17 mouse cellular contexts compared by ENCODE assay signal in genomic region chr6:17655080-17655479, GRCm38 (mm10).
"Had no signal": no experiment of that assay in that cellular context is flagged by ENCODE, and none has a peak within 500 bp of the region (broad histone marks: within the 10 kb centered on the region; RNA-seq: fewer than 3 reads in every experiment).

No protein-coding gene starts in this region.

- H3K4me2 ChIP-seq: liver, embryonic 11.5 days; liver, embryonic 15.5 days; lung, embryonic 14.5 days; neural tube, embryonic 15.5 days had no signal

- DNase-seq: kidney, adult 11 months; kidney, postnatal 10 days; kidney, postnatal 4 days; lung, embryonic 14.5 days; lung, postnatal 14 days; midbrain, embryonic 14.5 days; right cerebral cortex, adult 18-20 months; right cerebral cortex, postnatal 25 days; thymus, adult 18-20 months; thymus, postnatal 14 days had no signal

- H3K4me3 ChIP-seq: left cerebral cortex, adult 2 months; limb, embryonic 10.5 days; liver, embryonic 15.5 days; midbrain, embryonic 10.5 days; myocyte; neural tube, embryonic 15.5 days had no signal

- H3K9ac ChIP-seq: liver, embryonic 15.5 days; lung, embryonic 14.5 days; neural tube, embryonic 15.5 days had no signal

- H3K9me3 ChIP-seq: limb, embryonic 10.5 days; liver, embryonic 15.5 days; midbrain, embryonic 10.5 days; neural tube, embryonic 15.5 days had no signal

- H3K27me3 ChIP-seq: liver, embryonic 15.5 days; neural tube, embryonic 15.5 days had no signal

- H3K4me1 ChIP-seq: limb, embryonic 10.5 days; midbrain, embryonic 10.5 days; neural tube, embryonic 15.5 days had no signal

- H3K27ac ChIP-seq: left cerebral cortex, adult 2 months; limb, embryonic 10.5 days; liver, embryonic 15.5 days; midbrain, embryonic 10.5 days; neural tube, embryonic 15.5 days had no signal
